Mouse (Mus musculus): ENCODE measurements around the gene Arhgap28.

GRCm38 (mm10) chr17:68019466-68020065, 15.6 kb upstream of the Arhgap28 start:
- TF ChIP-seq POLR2A (IDR thresholded peaks at IDR 0.05; ENCODE audit: borderline replicate concordance, insufficient read depth, low read length) (no peak), CTCF (IDR thresholded peaks at IDR 0.05; ENCODE audit: borderline replicate concordance, insufficient read depth, low read depth, low read length) (no peak)

All from cerebellum, adult 2 months (tissue).